Mouse (Mus musculus) erythroblast, embryonic 14.5 days (primary cell): ENCODE results near the gene Ccdc86.

Source experiments
- GATA1 ChIP-seq: IDR thresholded peaks from 2 replicates; pipeline ENCODE4 v1.6.1; 2012; ENCODE audit warnings: low read length, inconsistent platforms, mixed read lengths
- TAL1 ChIP-seq: IDR thresholded peaks from 3 replicates; pipeline ENCODE4 v1.6.1; 2012; ENCODE audit warnings: low read length, inconsistent platforms, mixed read lengths

DNA sequence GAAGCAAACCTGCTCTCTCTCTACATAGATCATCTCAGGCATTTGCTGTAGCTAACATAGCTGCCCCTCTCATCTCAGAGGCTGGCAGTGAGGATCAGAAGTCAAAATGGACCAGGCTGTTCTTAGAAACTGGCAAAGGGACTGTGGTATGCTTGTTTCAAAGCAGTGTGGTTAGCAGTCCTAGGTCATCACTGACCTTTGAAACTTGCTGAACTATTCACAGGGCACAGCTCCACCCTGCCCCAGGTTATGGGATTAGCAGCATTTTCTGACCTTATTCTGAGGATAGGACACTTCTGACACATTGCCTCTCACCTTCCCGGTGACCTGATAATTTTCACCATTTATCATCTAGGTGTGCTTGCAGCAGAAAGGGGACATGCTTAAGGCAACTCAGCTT, 39.5 kb upstream of the Ccdc86 start:
- TF ChIP-seq TAL1 (no peak), GATA1 (no peak)
